Mouse (Mus musculus): Measurements from ENCODE around the gene Pou2f1.

Gene Pou2f1

GRCm38 (mm10) chr1:165882146-165882900 is 120.2 kb downstream of the Pou2f1 start:
- DNase-seq (ENCODE audit: extremely low spot score, low spot score), result no peak

GRCm38 (mm10) chr1:165878751-165879150 is 123.7 kb downstream of the Pou2f1 start:
- DNase-seq (ENCODE audit: extremely low spot score, low spot score), result no peak

- no peak for DNase-seq (ENCODE audit: extremely low spot score, low spot score)
These were observed 126.8 kb downstream of the Pou2f1 start for GRCm38 (mm10) chr1:165875520-165876284.

GRCm38 (mm10) chr1:165874645-165875044 is 127.8 kb downstream of the Pou2f1 start:
- no peak for DNase-seq (ENCODE audit: extremely low spot score, low spot score)

GRCm38 (mm10) chr1:165868659-165869058 is 133.8 kb downstream of the Pou2f1 start:
- DNase-seq (ENCODE audit: extremely low spot score, low spot score), result no peak

- DNase-seq (ENCODE audit: extremely low spot score, low spot score), result no peak
These were observed 135.7 kb downstream of the Pou2f1 start for GRCm38 (mm10) chr1:165866630-165867280.

GRCm38 (mm10) chr1:165864864-165865795 is 137.3 kb downstream of the Pou2f1 start:
- DNase-seq (ENCODE audit: extremely low spot score, low spot score), result no peak

GRCm38 (mm10) chr1:165862059-165862458 is 140.4 kb downstream of the Pou2f1 start:
- no peak for DNase-seq (ENCODE audit: extremely low spot score, low spot score)

GRCm38 (mm10) chr1:165861235-165861609 is 141.3 kb downstream of the Pou2f1 start:
- DNase-seq (ENCODE audit: extremely low spot score, low spot score), result no peak

- no peak for DNase-seq (ENCODE audit: extremely low spot score, low spot score)
These were observed 141.9 kb downstream of the Pou2f1 start for GRCm38 (mm10) chr1:165860373-165861234.

GRCm38 (mm10) chr1:165858356-165858755 is 144.1 kb downstream of the Pou2f1 start:
- DNase-seq (ENCODE audit: extremely low spot score, low spot score), result no peak

GRCm38 (mm10) chr1:165857279-165857678 is 145.2 kb downstream of the Pou2f1 start:
- no peak for DNase-seq (ENCODE audit: extremely low spot score, low spot score)

- DNase-seq (ENCODE audit: extremely low spot score, low spot score), result no peak
These were observed 146.5 kb downstream of the Pou2f1 start for GRCm38 (mm10) chr1:165855759-165856545.

- DNase-seq (ENCODE audit: extremely low spot score, low spot score), result peak; percentile 72
These were observed 148.6 kb downstream of the Pou2f1 start for GRCm38 (mm10) chr1:165853729-165854420.

GRCm38 (mm10) chr1:165853131-165853721 is 149.3 kb downstream of the Pou2f1 start:
- DNase-seq (ENCODE audit: extremely low spot score, low spot score), result no peak

- DNase-seq (ENCODE audit: extremely low spot score, low spot score), result no peak
These were observed 150.3 kb downstream of the Pou2f1 start for GRCm38 (mm10) chr1:165852131-165852530.

GRCm38 (mm10) chr1:165849458-165850445 is 152.7 kb downstream of the Pou2f1 start:
- DNase-seq (ENCODE audit: extremely low spot score, low spot score), result no peak
